Mouse (Mus musculus) ES-Bruce4 (cell line): Measurements from ENCODE around the gene Sun2.

Experiments
- CTCF ChIP-seq: IDR thresholded peaks from one replicate; pipeline ENCODE4 v1.8.1; 2011; ENCODE audit warnings: low read depth, low read length
- POLR2A ChIP-seq: IDR thresholded peaks from one replicate; pipeline ENCODE4 v1.8.1; 2011; ENCODE audit warnings: low read length; ENCODE audit not compliant: insufficient read depth

DNA sequence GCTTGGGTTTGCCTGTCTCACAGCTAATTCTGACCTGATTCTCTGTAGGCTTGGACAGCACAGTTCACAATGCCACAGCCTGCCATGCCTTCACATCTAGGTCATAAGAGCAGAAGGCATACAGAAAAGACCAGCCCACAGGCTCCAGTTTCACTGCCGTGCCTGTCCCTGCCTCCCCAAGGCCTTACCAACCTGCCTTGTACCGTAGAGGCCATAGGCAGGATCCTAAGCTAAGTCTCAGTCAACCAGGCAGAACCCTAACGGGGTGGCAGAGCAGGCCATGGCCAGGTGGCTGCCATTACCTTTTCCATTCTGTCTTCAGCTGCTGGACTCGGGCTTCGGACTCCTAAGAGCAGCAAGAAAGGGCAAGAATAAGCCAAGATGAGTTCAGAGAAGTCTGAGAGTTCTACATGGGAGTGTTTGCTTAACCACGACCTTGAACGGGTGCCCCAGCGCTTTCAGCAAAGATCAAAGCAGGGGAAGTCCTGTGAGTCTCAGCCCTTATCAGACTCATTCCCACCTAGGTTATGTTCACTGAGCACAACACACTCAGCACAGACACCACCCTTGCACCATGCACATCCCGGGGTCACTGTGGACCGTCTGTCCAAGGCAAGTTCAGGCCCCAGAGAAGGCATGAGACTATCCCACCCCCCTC lies 13.5 kb downstream of the Sun2 start:
- TF ChIP-seq CTCF (no peak), POLR2A (no peak)
